Mouse (Mus musculus) liver, embryonic 14.5 days (tissue): ENCODE data around the gene Tjp2. TPM values are rescaled to one million over a fixed set of nuclear protein-coding genes. Genes with fewer than 3 reads are reported as not detected.

Experiments
- ATAC-seq: fragments of 200-750 bp; cut with Nextera tagmentation; 2 replicates; pipeline ENCODE4 v1.8.0; 2017; ENCODE audit warnings: moderate number of reproducible peaks, mild to moderate bottlenecking, moderate library complexity; ENCODE audit not compliant: insufficient read depth
- DNase-seq, 3 experiments: peaks; one replicate each; pipeline ENCODE4 v3.0.0-alpha.2; 2012 to 2013; ENCODE audit warnings: low read depth in 3 of 3, low spot score in 3 of 3
- H3K27ac ChIP-seq: fragments of 300-500 bp; sonication (generic); 2 replicates; pipeline ENCODE4 v1.5.1; 2014; ENCODE audit warnings: moderate library complexity, mild to moderate bottlenecking, control low read depth, inconsistent platforms
- H3K27me3 ChIP-seq: fragments of 300-500 bp; sonication (generic); 2 replicates; pipeline ENCODE4 v1.6.1; 2014; ENCODE audit warnings: mild to moderate bottlenecking, low read length, moderate library complexity; ENCODE audit not compliant: control insufficient read depth, insufficient read depth
- H3K36me3 ChIP-seq: fragments of 300-500 bp; sonication (generic); replicated peaks from 2 replicates; pipeline ENCODE4 v1.6.1; 2014; ENCODE audit warnings: low read depth; ENCODE audit not compliant: control insufficient read depth, insufficient read depth
- H3K4me1 ChIP-seq, 2 experiments: fragments of 200-500 bp in 1 of 2; fragments of 300-500 bp in 1 of 2; sonication (generic) in 1 of 2; replicated peaks; 2 replicates each; pipeline ENCODE4 v1.6.1; 2012 to 2014; ENCODE audit warnings: antibody characterized with exemption in 1 of 2, inconsistent platforms in 1 of 2, low read length in 1 of 2; ENCODE audit not compliant: control insufficient read depth in 2 of 2, insufficient read depth in 2 of 2
- H3K4me2 ChIP-seq: fragments of 300-500 bp; sonication (generic); 2 replicates; pipeline ENCODE4 v1.6.1; 2014; ENCODE audit warnings: low read depth, mild to moderate bottlenecking, control low read depth, moderate library complexity
- H3K4me3 ChIP-seq, 2 experiments: fragments of 200-500 bp in 1 of 2; fragments of 300-500 bp in 1 of 2; sonication (generic) in 1 of 2; 2 replicates each; pipeline ENCODE4 v1.5.1; 2012 to 2014; ENCODE audit warnings: low read depth in 2 of 2, low read length in 2 of 2, mild to moderate bottlenecking in 2 of 2, control low read depth in 1 of 2, inconsistent platforms in 1 of 2, moderate library complexity in 1 of 2; ENCODE audit not compliant: insufficient read depth in 1 of 2
- H3K9ac ChIP-seq: fragments of 300-500 bp; sonication (generic); replicated peaks from 2 replicates; pipeline ENCODE4 v1.6.1; 2014; ENCODE audit warnings: mild to moderate bottlenecking, control low read depth, moderate library complexity
- H3K9me3 ChIP-seq: fragments of 300-500 bp; sonication (generic); 2 replicates; pipeline ENCODE4 v1.6.1; 2016; ENCODE audit warnings: low read length, mixed read lengths; ENCODE audit not compliant: control insufficient read depth
- CTCF ChIP-seq: IDR thresholded peaks from 2 replicates; pipeline ENCODE4 v1.5.1; 2016; ENCODE audit warnings: antibody characterized with exemption, low read depth, control low read depth
- EP300 ChIP-seq: IDR thresholded peaks from 2 replicates; pipeline ENCODE4 v1.6.1; 2016; ENCODE audit warnings: antibody characterized with exemption, low read depth
- WGBS: fragments of 180-500 bp; shearing (Covaris S2); extraction: QIAGEN DNeasy Blood & Tissue Kit; methylation state at CpG from one replicate; pipeline ENCODE4 v1.1.7; 2014; ENCODE audit not compliant: insufficient replicate concordance; 5-methylcytosine and 5-hydroxymethylcytosine counted together
- polyA plus RNA-seq, 2 experiments: library from polyadenylated mRNA; depleted of rRNA in 1 of 2; stranded (reverse) in 1 of 2; unstranded in 1 of 2; fragments of >200 nt; fragmentation: Nextera tagmentation in 1 of 2; extraction: Ambion mirVana in 1 of 2; gene quantifications; 2 replicates each; pipeline versions ENCODE4 v1.2.1 to v1.2.3; 2012 to 2014

The Tjp2 gene
- polyA plus RNA-seq, 2 experiments = 2.9 to 3.2 TPM

DNA sequence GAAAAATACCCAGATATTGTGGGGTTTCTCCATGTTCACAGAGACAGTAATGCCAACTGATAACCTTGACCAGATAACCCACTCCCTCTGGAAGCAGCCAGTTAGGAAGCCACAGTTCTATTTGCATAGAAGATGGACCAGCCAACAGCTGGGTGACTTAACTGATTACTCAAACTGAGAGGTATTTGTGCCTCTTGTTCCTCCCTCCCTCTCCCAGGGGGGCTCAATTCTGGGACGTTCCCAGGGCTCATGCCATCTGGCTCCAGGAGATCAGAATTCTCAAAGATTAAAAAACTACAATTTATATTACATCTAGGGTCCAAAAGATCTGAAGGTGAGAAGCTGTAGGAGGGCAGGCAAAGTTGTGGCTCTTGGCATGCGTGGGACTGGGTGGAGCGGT, 84.5 kb downstream of the Tjp2 start:
- TF ChIP-seq EP300 (no peak), CTCF (no peak)
- DNase-seq = no peak
- no peak for ATAC-seq
- Histone ChIP-seq H3K4me3 (no peak overlapping the region), H3K4me1 (no peaks in the 10 kb centered on the region; a peak in 1 of 4 replicates), H3K27me3 (no peaks in the 10 kb centered on the region), H3K27ac (no peak overlapping the region), H3K9ac (no peak overlapping the region), H3K9me3 (no peaks in the 10 kb centered on the region), H3K36me3 (no peaks in the 10 kb centered on the region), H3K4me2 (no peak overlapping the region)
- 73% methylated on average over 3 of the region's 3 CpGs for WGBS

DNA sequence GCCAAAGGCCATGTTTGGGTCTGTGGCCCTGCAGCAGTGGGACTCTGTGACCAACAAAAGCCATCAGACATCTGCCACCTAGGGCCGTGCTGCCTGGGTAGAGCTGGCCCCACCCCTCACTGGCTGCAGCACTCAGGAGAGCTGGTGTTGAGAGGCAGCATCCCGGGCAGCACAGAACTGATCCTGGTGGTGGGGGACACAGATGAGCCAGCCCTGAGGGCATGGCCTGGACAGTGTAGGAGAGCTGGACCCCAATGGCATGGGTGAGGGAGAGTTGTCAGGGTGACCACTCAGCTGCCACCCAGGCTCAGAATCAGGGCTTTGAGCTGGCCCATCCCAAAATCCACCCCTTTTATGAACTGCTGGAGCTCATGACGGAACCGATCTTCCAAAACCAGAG, 87.4 kb downstream of the Tjp2 start:
- Histone ChIP-seq H3K27ac (no peak overlapping the region), H3K4me3 (no peak overlapping the region), H3K9me3 (no peaks in the 10 kb centered on the region), H3K9ac (no peak overlapping the region), H3K4me1 (peaks cover 0 to 2% of the 10 kb centered on the region in 2 experiments; a peak in 1 of 4 replicates), H3K27me3 (no peaks in the 10 kb centered on the region), H3K4me2 (no peak overlapping the region), H3K36me3 (no peaks in the 10 kb centered on the region)
- WGBS = 72% methylated on average over 4 of the region's 4 CpGs
- ATAC-seq (no peak), DNase-seq (no peak)
- no peak for TF ChIP-seq EP300
- TF ChIP-seq CTCF = no peak

DNA sequence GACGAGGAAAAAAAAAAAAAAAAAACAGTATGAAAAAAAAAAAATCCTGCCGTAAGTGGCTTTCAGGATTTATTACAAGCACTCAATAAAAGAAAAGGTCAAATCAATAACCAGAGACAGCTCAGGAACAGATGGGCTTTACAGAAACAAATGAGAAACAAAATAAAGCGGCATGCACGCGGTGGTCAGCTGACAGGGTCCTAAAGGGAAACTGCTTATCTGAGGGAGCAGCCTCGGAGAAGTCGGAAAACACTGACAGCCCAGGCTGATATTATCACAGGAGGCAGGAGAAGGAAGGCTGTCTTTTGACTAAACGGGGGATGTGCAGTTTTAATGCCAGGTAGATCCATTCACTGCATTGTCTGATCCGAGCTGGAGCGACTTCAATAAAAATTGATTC, 89.8 kb downstream of the Tjp2 start:
- 17% methylated on average over 10 of the region's 10 CpGs for WGBS
- DNase-seq = no peak
- H3K27me3 ChIP-seq = no peaks in the 10 kb centered on the region

DNA sequence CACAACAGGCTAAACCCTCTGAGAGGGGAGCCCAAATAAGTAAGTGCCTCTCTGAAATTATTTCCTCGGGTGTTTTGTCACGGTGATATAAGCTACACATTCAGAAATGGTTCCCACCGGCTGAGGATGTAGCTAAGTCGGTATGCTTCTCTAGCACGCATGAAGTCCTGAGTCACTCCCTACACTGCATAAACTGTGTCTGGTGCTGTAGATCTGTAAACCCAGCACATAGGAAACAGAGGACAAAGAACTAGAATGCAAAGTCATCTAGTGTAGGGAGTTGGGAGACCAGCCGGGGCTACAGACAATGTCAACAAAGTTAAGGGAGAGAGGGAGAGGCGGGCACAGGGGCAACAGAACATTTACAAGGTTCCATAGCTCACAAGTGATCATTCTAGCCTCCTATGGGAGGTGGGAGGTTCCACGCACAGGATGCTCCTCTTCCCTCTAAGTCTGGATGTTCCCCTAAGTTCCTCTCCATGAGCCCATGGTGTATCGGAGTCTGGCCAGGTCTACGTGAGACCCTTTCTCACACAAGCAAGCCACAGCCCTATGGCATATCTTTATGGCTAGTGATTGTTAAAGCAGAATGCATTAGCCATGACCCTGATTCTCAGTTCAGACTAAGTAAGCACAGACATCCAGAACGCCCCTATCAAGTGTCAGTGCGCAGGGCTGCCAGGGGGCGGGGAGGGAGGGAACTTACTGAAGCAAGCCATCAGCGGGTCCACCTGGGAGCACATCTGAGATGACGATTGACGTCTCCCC, 90.5 kb downstream of the Tjp2 start:
- Histone ChIP-seq H3K9ac (no peak overlapping the region), H3K4me2 (no peak overlapping the region), H3K4me1 (peaks cover 0 to 2% of the 10 kb centered on the region in 2 experiments; a peak in 1 of 4 replicates), H3K27ac (no peak overlapping the region), H3K27me3 (no peaks in the 10 kb centered on the region), H3K36me3 (no peaks in the 10 kb centered on the region), H3K4me3 (no peak overlapping the region), H3K9me3 (no peaks in the 10 kb centered on the region)
- DNase-seq (no peak), ATAC-seq (no peak)
- no peak for TF ChIP-seq EP300
- no peak for TF ChIP-seq CTCF
- WGBS = 50% methylated on average over 16 of the region's 16 CpGs

More for the DNA sequence above, 89.8 kb downstream of the Tjp2 start:
- ATAC-seq = no peak
- no peak overlapping the region for H3K27ac ChIP-seq
- TF ChIP-seq CTCF = no peak
- TF ChIP-seq EP300 = no peak
- peak overlapping the region; percentile 28 for H3K4me2 ChIP-seq
- H3K36me3 ChIP-seq = no peaks in the 10 kb centered on the region
- H3K9ac ChIP-seq = no peak overlapping the region
- H3K9me3 ChIP-seq = no peaks in the 10 kb centered on the region
- H3K4me1 ChIP-seq = peaks cover 0 to 2% of the 10 kb centered on the region in 2 experiments; a peak in 1 of 4 replicates
- H3K4me3 ChIP-seq = no peak overlapping the region

DNA sequence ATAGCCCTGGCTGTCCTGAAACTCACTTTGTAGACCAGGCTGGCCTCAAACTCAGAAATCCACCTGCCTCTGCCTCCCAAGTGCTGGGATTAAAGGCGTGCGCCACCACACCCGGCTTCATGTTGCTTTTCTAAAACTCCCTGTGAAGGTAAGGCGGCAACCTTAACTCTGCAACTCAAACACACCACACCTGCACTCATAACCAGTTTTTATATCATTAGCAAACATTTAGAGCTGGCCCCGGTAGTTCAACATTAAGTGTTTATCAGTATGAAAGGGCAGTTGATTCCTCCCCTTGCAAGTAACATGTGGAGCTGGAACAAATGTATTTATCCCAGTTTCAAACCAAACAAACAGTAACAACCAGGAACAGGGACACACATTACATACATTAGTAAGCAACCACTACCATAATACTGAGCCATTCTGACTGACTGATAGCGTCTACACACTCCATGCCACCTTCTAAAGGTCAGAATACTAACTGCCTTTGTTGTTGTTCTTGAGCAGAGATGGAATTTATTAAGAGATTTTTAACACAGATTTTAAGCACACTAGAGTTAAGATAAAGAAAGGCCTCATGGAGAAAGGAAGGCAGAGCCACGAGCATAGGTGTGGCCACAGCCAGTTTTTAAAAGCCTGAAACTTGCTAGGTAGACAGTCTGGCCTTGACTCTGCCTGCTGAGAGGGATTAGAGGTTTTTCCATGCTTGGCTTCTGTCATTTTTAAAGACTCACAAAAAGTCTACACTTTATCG, 101.1 kb downstream of the Tjp2 start:
- no peaks in the 10 kb centered on the region for H3K4me1 ChIP-seq
- H3K27me3 ChIP-seq = no peaks in the 10 kb centered on the region
- ATAC-seq (no peak), DNase-seq (no peak)
- H3K9ac ChIP-seq = no peak overlapping the region
- no peaks in the 10 kb centered on the region for H3K9me3 ChIP-seq
- WGBS = 71% methylated on average over 8 of the region's 8 CpGs
- TF ChIP-seq CTCF (no peak), EP300 (no peak)
- H3K4me2 ChIP-seq = no peak overlapping the region
- no peaks in the 10 kb centered on the region for H3K36me3 ChIP-seq
- no peak overlapping the region for H3K4me3 ChIP-seq
- H3K27ac ChIP-seq = no peak overlapping the region
